Mouse (Mus musculus) embryo, embryonic 10.5 days (tissue): Measurements from ENCODE around the gene Macf1.
"Not testable (repeated sequence)": the region's sequence is repeated elsewhere in the genome, so short reads cannot be mapped to it uniquely, and the experiment has no call there.

Source experiments
- DNase-seq: peaks from one replicate; pipeline ENCODE4 v3.0.0-alpha.2; 2015; ENCODE audit warnings: low spot score

Macf1 gene

DNA sequence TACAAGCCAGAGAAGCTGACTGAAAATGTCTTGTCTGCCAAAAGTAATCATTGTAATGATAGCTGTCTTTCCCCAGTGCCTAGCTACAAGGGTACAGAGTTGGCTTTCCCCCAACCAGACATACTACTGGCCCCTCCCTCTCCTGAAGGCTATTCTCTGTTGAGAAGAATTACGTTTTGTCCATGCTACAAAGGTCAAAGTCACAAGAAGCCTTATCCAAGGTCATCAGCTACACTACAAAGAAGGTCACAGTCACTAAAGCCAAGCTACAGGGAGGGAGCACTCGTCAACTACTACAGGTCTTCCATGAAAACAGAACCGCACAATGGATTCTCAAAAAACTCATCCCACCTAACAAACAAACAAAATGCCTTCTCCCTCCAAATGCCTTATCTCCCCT, 49.7 kb downstream of the Macf1 start:
- DNase-seq = no peak

DNA sequence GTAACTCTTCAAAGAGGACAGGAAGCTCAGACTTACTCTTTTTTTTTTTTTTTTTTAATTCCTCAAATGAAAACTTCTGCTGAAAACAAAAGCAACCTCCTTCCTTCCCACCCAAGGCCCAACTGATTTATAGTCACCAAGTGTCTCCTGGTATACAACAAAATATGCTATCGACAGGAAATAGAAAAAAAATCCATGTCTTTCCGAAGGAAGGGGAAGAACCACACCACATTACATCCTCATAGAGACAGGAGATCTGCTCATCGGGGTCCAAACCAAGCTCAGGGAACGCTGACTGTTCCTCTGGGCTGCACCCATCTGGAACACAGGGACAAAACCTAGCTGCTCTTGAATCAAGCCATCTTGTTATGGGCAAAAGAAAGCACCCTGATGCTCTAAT, 50.3 kb downstream of the Macf1 start:
- DNase-seq = no peak

DNA sequence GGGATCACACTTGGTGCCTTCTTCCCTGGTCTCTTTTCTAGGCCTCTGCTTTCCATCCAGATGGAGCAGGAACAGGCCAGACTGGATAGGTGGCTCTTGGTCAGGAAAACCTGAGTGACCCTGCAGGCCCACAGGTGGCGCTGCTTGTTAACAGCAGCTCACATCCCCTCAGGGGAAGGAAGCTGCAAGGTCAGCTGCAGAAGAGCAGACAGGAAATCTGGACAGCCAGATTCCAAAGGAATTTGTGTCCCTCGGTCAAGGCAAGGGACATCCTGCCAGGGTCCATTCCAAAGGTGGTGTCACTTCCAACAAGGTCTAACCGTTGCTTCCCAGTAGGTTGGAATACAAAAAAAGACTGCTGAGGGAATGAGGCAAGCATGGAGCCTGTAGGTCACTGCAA, 50.8 kb downstream of the Macf1 start:
- DNase-seq = peak; percentile 74

DNA sequence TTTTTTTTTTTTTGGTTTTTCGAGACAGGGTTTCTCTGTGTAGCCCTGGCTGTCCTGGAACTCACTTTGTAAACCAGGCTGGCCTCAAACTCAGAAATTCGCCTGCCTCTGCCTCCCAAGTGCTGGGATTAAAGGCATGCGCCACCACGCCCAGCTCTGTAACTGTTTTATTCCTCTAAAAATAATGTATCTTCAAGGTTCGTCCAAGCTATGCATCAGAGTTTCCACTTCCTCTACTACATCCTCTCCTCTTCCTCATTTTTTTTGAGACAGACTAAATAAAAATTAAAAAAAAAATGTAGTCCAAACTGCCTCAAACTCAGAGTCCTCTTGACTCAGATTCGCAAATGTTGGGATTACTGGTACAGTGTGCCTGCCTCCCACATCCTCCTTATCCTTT, 52.0 kb downstream of the Macf1 start:
- not testable (repeated sequence) for DNase-seq

DNA sequence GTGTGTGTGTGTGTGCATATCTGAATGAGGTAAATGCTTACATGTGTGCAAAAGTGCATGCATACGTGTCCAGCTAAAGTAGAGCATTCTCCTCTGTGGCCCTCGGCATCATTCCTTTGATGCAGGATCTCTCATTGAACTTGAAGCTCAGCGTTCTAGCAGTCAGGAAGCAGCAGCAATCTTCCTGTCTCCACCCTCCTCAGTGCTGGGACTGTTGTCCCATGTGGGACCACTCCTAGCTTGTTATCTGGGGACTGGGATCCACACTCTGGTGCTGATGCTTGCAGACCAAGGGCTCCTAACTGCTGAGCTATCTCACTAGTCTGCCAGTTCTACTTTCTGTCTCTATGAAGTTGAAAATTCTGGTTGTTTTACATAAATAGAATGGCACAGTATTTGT, 52.5 kb downstream of the Macf1 start:
- no peak for DNase-seq

DNA sequence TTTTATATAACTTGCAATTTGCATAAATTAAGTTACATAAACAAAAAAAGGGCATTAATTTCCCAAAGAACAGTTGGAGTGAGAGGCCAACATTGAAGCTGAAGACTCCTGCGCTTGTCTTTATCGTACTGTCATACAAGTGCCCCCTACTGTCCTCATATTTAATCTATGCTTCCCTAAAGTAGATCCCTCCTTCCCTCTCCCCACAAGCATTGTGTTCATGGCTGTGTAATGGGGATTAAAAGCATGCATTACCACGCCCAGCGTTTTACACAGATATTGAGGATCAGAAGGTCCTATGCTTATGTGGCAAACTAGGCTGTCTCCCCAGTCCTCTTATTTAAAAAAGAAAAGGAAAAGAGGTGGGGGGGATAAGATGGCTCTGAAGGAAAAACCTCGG, 56.5 kb downstream of the Macf1 start:
- DNase-seq = no peak

DNA sequence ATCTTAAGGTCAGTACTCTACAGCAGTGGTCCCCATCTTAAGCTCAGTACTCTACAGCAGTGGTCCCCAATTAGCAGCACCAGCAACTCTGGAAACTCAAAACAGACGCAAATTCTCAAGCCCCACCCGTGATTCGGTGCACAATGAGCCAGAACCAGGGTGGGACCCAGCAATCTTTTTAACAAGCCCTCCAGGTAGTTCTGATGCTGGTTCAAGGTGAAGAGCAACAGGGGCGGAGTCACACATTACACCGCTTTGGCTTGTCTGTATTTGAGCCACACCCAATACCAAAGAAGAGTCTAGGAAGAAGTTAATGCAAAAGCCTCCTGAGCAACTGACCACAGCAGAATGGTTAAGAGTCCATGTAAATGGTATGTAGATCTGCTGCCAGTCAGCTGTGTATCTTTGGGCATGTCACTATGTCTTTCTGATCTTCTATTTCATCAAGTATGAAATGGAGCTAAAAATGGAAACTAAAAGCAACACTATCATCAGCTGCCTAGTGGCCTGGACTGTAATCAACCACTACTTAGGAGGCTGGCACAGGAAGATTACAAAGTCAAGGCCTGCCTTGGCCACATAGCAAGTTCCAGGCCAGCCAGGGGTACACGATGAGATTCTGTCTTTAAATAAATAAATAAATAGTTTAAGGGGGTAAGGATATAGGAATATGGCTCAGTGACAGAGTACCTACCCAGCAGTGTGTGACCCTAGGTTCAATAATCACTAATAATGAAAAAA, 58.7 kb downstream of the Macf1 start:
- DNase-seq = no peak

DNA sequence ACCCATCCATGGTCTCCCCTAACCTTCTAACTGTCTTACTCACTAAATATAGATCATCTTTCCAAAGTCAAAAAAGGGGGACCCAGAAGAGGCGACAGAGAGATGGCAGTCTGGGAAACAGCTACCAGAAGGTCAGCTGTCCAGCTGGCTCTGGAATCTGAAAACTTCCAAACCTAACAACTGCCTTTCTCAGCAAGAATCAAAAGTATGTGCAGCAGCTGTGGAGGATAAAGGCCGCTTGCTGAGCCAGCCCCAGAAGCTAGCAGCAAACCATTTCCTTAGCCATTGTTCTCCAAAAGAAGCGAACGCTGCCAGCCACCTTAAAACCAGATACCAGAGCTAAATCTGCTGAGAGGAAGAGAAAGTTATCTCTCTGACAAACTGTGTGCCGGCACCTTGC, 59.7 kb downstream of the Macf1 start:
- DNase-seq = peak; percentile 55

DNA sequence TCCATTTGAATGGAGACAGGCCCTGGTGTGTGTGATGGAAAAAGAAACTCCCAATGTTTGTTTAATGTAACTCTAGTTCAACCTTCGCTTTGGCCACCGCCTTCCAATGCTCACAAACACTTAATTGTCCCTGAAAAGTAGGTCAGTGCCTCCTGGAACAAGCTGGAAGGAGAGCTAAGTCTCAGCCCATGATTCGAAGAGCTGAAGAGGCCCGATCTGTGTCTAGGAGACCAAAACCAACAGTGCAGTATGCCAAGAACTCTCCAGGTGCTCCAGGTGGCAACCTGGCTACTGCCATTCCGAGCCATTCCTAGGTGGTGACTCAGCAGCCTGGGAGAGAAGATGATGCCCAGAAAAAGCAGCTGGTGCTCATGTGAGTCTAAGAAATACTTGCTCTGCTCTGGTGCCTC, 60.4 kb downstream of the Macf1 start:
- DNase-seq = no peak

DNA sequence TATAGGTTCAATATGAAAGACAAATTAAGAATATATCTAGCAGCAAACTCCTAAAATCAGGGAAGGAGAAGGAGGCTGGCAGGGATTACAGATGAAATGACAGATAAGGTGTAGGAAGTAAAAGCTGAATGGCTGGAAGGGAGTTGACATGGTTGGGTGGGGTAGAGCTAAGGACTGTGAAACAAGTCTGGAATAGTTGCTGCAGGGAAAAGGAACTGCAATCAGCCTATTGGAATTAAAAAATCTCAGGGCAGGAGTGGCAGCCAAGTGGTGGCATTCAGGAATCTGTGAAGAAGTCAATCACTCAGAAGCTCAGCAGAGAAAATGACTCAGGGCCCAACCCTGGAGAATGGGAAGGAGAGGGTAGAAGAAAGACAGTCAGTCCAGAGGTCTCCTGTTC, 62.4 kb downstream of the Macf1 start:
- DNase-seq = no peak

DNA sequence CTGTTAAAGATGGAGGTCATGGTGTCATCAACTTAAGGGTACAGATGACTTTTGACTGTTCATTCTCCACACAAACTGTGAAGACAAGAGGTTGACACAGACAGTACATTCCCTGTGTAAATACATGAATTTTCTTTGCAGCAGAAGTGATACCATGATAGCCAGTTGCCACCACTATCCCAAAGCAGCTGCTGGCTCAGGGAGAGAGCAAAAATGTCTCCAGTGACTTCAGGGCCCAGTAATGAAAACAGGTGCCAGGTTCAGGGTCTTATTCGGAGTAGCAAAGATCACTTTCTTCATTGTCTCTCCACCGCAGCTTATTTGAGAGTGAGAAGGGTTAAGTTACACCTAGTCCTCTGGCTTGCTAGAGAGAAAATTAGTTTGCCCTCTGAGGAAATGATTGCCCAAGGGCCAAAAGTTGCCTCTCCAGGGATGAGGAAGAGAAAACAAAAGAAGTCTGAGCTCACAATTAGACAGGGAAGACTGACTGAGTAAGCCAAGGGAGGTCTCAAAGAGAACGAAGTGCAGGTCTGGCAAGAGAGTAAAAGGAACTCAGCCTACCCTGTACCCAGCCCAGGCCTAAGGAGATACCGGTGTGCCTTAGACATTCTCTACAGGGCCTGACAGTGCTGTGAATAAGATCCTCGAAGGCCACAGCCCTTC, 66.3 kb downstream of the Macf1 start:
- no peak for DNase-seq

DNA sequence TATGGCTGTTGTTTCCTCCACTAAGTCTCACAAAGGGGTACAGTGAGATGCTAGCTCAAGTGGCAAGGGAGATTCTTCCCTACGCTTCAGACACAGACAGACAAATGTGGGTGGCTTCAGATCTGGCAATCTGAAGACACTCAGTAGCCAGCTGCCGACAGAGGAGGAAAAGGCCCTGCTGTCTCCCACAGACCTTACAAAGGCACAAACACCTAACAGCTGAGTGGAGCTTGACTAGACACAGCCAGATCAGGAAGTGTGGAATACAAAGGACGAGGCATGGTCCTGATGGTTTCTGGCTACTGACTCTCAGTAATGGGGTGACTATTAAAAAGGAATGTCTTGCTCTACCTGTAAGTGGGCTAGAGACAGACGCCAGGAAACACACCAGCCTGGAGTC, 67.2 kb downstream of the Macf1 start:
- no peak for DNase-seq

DNA sequence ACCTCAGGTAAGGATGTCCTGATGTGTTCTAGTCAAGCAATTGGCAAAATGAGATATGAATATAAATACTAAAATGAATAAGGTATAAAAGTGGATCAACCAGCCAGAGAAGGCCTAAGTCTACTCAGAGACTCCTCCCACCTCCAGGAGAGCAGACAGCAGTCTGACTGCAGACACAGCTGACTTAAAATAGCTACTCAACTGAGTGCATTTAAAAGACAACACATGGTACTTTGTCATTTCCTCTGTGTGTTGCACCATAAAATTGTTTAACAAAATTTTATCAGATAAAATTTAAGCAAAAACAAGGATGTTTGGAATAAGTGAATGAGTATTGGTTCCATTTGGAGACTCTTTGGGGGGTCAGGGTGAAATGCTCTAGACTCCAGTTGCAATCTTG, 67.7 kb downstream of the Macf1 start:
- no peak for DNase-seq

DNA sequence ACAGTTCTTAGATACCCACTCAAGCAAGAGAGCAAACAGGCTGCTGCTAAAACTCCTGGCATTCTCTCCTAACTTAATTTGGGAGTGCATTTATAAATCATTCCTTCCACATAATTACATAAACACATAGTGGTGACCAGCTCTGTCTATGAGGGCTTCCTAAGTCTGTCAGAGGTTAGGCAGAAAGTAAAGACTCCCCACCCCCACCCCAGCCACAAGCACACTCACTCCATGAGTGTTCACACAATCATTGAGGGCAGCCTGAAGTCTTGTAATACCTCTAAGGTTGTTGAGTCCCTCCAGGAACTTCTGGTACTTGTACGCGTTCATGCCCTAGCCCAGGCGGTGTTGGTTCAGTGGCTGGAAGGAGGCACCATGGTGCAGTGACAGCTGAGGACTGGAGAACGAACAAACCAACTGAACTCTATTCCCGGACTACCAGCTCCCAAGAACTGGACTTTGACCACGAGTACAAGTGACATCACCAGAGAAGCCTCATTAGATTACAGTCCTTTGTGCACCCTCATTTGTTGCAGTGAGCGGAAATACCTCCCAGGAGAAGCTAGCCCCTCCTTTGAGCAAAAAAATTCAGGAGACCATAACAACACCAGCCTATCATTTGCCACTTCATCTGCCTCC, 70.7 kb downstream of the Macf1 start:
- no peak for DNase-seq

DNA sequence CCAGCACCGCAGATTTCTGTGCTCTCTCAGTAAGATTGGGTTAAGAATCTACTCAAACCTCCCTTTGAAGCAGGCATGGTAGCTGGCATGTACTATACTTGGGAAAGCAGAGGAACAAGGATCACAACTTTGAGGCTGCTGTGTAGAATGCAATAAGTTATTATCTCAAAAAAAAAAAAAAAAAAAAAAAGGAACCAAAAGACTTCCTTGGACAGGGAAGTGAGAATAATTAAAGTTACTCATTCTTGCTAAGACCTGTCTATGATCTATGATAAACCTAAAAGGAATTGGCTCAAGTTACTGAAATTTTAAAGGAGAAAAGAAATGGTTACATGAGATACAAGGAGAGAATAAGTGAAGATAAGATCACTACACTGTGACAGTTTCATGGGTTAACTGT, 72.2 kb downstream of the Macf1 start:
- DNase-seq = no peak

DNA sequence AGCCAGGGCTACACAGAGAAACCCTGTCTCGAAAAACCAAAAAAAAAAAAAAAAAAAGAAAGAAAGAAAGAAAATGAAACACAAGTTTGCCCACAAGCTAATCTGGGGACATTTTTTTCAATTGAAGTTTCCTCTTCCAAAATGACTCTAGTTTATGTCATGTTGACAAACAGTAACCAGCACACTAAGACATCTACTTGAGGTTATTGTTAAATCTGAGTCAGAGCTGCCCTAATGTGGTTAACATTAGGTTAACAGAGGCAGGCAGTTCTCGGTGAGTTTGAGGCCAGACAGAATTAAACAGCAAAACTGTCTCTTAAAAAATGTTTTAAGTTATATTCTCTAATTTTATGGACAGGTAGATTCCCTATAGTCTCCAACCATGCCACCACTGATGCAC, 72.9 kb downstream of the Macf1 start:
- no peak for DNase-seq

DNA sequence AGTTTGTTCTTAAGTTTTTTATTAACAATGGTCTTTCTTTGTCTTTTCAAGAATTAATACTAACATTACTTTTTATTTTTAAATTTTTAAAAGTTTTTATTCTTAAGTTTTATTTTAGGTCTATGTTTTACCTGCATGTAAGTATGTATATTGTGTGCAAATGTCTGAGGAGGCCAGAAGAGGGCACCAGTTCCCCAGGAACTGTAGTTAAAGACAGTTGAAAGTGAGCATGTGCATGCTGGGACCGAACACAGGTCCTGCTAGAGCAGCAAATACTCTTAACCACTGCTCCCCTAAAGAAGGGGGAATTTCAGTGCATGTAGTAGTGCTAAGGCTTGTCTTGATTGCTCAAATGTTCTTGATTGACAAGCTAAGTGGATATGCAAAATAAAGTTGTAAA, 77.0 kb downstream of the Macf1 start:
- peak; percentile 40 for DNase-seq

DNA sequence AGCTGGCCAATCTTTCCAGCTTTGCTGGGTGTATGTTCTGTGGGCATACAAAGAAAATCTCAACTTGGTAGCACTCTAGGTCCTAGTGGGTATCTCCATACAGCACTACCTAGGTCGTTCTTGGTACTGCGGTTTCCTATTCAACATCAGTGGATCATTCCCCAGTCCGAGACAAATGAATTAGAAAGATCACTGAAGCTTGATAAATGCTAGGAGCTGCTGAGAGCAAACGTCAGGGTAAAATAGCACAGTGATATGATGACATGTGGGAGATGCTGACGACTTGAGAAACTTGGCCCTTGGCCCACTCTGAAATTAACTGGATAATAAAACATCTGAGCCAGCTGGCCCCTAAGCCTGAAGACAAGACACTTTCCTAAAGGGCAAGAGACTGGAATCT, 78.2 kb downstream of the Macf1 start:
- no peak for DNase-seq

DNA sequence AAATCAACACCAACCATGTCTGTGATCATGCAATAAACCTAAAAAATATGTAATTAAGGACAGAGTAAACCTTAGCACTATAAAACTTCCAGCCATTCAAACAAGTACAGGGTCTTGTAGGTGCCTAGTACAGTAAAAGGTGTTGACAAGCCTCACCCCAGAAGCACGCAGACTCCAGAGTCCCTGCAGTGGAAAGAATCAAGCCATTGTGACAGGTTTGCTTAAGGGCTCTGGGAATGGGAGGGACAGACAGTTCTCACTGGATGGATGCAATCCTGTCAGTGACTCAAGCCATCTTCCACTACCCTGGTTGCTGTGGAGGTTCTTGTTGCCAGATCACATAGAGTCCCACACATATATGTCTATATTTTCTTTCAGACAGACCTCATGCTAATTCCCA, 78.9 kb downstream of the Macf1 start:
- DNase-seq = no peak

DNA sequence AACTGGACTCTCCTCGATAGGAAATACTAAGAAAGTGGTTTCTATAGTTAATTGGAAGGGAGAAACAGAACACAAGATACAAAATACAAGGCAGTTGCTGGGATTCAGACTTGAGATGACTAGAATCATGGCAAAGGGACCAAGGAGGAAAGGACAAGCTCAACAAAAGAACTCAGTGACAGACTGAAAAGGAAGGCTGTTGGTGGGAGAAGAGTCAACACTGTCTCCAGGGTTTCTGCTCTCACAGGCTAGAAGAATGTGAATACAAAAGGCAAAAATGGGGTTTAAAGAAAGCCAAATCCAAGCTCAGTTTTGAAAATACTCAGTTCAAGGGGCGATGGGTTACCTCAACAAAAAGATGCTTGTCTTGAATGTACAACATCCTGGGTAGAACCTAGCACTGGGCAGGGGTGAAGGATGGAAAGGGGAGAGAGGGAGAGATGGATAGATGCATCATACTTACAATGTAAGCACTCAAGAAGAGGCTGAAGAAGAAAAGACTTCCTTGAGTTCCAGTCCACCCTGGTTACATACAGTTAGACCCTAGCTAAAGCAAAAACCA, 81.4 kb downstream of the Macf1 start:
- no peak for DNase-seq

DNA sequence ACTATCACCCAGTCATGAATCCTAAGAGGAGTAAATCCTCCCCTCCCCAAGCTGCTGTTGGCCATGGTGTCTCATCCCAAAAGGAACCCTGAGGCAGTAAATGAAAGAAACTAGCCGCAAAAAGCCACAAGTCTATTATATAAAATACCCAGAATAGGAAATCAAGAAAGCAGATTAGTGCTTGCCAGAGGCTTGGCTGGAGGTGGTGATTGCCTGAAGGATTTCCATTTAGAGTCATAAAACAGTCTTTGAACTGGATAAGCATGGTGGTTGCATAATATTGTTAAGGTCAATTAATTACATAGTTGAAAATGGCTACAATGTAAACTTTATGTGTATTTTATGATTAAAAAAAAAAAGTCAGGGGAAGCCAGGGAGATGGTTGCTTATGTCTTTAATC, 83.1 kb downstream of the Macf1 start:
- no peak for DNase-seq

DNA sequence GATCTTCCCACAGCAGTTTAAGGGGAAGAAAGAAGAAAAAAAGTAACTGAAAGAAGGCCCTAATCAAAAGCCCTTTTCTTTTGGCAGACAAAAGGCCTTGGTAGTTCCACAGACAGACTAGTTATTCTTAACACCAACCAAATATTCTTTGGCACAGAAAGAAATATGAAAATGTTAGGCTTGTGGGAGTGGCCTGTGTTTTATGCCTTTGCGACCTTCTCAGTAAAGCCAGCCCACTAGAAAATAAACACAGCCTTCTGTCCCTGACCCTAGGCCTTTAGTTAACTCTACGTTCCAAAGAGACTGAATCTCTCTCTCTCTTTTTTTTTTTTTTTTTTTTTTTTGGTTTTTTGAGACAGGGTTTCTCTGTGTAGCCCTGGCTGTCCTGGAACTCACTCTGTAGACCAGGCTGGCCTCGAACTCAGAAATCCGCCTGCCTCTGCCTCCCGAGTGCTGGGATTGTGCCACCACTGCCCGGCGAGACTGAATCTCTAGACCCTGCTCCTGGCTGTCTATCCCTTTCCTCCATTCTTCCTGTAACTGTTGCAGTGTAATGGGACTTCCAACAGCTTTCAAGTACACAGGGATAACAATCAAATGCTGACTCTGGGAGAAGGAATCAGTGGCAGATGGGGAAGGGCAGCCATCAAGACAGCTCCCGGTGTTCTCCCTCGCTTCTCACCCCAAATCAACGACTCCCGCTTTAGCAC, 85.5 kb downstream of the Macf1 start:
- DNase-seq = no peak

DNA sequence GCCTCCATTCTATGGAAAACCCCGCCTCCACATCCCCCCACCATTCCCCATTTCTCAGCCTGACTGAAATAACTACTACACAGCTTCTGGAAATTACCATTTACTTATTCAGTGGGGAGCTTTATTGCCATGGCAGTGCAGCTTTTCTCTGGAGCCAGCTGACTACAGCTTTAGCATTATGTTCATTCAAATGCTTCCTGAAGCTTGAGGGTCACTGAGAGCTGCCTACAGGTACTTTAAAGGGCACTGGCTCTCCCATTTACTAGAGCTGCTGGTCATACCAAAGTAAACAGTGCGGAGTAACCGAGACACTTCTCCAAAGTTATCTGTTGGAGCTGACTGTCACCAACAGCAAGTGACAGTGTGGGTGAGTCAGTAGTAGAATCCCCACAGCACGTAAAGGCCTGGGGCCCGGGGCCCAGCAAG, 89.8 kb downstream of the Macf1 start:
- peak; percentile 46 for DNase-seq
